Mouse (Mus musculus): ENCODE results near the gene Hist1h3b. TPM values are rescaled to one million over a fixed set of nuclear protein-coding genes. Genes with fewer than 3 reads are reported as not detected.
"Not testable (repeated sequence)": the region's sequence is repeated elsewhere in the genome, so short reads cannot be mapped to it uniquely, and the experiment has no call there.

Gene Hist1h3b
- 10 to 100 TPM; 16.4 to 23.4 TPM for total RNA-seq (2021)
- long read RNA-seq, experiment 1 = 0 reads
- long read RNA-seq, experiment 2, partial matches to known transcripts = 0 of 1 reads
- long read RNA-seq, experiment 2, other reads (novel, unspliced or antisense) = 0 of 1 reads

DNA sequence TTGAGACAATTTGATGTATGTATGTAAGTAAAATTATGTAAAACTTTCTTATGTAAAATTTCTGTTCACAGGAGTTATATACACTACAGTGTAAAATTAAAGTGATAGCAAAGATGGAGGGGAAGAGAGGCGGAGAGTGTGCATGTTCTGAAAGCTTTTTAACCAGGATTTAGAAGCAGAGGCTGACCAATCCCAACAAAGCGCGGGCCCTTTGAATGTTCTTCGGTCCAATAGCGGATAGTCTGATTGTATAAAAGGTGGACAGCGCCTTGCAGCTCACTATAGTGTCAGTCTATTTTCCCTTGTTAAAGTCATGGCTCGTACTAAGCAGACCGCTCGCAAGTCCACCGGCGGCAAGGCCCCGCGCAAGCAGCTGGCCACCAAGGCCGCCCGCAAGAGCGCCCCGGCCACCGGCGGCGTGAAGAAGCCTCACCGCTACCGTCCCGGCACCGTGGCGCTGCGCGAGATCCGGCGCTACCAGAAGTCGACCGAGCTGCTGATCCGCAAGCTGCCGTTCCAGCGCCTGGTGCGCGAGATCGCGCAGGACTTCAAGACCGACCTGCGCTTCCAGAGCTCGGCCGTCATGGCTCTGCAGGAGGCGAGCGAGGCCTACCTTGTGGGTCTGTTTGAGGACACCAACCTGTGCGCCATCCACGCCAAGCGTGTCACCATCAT is at the start of gene Hist1h3b:
Gene Hist1h3b, plus strand, starts transcription at position 201 of the 675 bp plus-strand sequence.
- peak; percentile 72 to 77 for DNase-seq (ENCODE audit: low spot score in 2 of 2)

DNA sequence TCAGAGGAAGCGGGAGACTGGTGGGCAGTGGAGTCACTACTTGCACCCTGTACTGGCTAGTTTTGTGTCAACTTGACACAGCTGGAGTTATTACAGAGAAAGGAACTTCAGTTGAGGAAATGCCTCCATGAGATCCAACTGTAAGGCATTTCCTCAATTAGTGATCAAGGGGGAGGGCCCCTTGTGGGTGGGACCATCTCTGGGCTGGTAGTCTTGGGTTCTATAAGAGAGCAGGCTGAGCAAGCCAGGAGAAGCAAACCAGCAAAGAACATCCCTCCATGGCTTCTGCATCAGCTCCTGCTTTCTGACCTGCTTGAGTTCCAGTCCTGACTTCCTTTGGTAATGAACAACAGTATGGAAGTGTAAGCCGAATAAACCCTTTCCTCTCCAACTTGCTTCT is 49.3 kb upstream of the Hist1h3b start:
- not testable (repeated sequence) for DNase-seq (ENCODE audit: low spot score in 2 of 2)

DNA sequence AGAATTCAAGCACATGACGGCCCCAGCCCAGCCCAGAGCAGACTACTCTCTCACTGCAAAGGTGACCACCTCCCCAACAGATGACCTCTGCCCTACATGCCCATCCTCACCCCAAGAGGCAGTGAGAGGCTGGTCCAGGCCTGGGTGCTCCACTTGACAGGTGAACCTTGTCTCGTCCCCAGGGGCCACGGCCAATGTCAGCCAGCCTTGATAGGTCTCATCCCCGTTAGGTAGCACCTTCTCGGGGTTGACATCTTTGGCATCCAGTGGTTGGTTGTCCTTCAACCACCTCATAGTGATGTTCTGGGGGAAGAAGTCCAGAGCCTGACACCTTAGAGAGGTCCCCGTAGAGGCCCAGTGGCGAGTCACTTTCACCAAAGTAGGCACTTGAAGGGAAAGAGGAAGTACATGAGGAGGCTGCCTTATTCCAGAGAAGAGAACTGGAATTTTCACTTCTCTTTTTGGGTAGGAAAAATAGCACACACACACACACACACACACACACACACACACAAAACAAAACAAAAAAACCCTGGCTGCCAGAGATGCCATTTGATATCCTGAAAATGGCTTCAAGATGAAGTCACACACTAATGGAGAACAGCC is 46.2 kb upstream of the Hist1h3b start:
- no peak for DNase-seq (ENCODE audit: low spot score in 2 of 2)

DNA sequence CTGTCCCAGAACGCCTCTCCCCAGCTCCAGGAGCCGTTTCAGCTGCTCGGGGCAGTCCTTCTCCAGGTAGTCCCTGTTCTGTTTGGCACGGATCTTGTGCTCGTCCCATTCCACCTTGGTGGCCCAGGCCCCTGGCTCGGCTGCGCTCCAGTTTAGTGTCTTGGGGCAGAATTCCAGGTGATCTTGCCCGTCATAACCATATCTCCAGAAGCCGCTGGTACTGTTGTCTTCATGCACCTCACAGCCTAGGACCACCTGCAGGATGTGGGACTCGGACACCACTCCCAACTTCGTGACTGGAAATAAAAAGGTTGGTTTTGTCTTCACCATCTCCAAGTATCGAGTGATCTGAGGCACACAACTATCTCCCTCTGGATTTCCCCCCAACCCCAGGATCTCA is 45.3 kb upstream of the Hist1h3b start:
- DNase-seq (ENCODE audit: low spot score in 2 of 2) = no peak

DNA sequence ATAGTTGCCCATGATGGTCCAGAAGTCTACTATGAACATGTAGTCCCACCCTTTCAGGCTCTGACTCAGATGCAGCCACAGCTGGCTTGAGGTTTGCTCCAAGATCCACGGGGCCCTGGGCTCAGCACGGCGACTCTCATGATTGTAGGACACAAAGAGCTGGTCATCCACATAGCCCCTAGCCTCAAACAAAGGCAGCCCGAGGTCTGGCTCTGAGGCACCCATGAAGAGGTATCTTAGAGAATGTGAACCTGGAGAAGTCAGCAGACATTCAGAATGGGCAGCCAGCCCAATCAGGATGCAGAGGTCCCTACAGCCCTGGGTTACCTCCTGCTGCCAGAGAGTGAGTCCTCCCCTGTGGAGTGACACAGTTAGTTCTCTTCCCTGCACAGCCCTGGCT is 44.0 kb upstream of the Hist1h3b start:
- DNase-seq (ENCODE audit: low spot score in 2 of 2) = no peak

DNA sequence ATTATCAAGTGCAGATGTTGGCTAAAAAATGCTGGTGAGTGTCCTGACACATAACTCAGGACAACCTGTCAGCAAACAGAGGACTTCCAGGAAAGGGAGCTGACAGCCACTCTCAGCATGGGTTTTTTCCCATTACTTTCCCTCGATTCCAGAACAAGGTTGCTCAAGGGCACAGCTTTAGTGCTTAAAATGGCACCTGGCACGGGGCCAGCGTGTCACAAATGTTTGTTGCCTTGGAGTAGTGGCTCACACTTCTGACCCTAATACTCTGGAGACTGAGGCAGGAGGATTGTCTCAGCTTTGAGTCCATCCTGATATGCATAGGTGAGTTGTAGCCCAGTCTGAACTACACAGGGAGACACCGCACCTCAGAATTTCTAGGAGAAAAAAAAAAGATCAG is 43.4 kb upstream of the Hist1h3b start:
- no peak for DNase-seq (ENCODE audit: low spot score in 2 of 2)

DNA sequence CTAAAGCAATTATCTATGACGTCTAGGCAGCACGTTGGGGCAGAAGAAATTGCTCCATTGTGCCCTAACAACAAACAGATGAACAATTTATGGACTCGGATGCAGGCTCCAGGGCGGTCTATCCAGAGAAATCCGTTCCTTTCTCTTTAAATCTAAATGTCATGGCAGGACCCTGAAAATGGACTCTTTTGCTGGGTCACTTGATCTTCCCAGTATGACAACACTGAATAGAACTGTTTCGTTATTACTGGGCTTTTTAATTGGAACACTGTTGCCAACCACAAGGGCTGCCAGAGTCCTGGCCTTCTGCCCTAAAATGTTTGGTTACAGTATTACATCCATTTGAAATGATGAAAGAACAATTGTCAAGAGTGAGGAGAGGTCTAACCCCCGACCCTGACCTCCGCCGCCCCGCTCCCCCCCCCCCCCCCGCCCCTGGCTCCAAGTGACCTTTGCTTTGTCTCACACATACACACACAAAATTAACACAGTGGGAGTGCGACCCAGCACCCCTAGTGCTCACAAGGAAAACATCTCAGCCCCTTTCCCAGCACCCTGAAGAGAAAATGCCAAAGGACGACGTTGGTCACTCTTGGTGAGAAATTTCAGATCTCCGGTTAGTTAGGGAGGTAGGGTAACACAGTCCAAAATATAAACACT is 42.2 kb upstream of the Hist1h3b start:
- DNase-seq (ENCODE audit: low spot score in 2 of 2) = no peak

DNA sequence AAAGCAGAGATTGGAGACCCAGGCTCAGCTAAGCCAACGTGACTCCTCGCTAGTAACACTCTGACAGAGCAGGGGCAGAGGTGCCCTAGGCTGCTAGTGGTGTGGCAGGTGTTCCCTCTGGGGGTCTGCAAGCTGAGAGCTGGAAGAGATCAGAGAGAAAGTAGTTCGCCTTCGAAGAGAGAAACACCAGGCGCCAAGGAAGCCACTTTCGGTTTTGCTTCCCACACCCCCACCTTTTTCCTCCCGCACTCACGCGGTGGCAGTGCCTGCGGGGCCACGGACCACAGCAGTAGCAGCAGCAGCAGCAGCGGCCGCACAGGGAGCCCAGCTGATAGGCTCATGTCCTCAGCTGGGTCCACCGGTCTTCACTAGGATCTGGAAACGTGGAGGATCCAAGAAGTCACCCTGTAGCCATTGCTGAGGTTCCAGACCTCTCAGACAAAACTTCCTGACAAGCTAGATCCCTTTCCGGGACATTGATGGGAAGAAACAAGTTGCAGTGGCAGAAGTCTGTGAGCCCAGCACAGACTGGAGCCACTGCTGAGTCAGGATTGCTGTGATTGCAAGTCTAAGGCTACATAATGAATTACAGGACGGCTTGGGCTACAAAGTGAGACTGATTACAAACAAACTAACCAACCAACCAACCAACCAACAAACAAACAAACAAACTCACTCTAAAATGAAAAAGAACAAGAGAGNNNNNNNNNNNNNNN is 41.5 kb upstream of the Hist1h3b start, which contains the start of gene Hfe:
Gene Hfe, minus strand, starts transcription at position 481 of the 716 bp plus-strand sequence.
- DNase-seq (ENCODE audit: low spot score in 2 of 2) = peak; percentile 53 to 56

DNA sequence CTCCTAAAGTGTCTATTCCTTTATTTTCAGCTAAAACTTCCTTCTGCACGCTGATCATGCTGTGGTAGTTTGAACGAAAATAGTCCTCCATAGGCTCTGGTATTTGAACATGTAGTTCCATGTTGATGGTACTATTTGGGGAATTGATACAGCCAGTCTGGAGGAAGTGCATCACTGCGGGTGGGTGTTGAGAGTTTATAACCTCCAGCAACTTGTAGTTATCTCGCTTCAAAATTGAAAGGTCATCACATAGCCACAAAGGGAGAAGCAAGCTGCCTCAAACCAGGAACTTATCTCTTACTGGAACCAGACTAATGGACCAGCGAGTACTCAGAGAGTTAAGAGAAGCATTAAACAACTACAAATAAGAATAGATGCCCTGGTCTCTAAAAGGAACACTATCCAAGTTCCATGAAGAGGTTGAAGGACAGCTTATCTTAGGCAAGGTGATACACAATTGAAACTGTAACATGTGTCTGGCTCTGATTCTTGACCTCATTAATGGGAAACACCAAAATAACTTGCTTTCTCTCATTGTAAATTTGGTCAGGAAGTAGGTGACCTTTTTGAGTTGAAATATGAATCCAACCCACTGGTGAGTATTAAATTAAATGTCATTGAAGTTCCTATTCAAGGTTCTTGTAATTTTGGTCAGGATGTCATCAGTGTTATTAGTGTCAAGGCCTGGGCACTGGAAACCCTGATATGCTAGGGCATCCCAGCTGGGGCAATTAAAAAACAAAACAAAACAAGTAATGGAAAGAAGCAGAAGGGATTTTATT is 35.6 kb upstream of the Hist1h3b start:
- DNase-seq (ENCODE audit: low spot score in 2 of 2) = no peak

DNA sequence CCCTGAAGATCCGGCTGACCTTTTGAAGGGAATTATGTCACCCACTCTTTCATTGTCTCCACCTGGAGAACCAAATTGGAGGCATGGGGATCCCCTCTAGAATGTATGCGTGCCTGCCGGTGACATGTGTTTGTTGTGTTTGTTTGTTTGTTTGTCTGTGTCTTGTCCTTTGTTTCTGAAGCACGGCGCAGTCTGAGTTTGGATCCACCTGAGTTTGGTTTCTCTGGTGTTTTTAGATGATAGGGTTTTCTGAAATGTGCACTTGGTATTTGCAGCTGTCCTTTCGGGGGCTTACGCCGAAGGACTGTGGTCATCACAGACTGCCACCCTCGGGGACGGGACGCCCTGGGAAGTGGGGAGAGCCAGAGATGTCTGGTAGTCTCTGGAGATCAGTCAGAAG is 34.9 kb upstream of the Hist1h3b start:
- no peak for DNase-seq (ENCODE audit: low spot score in 2 of 2)

DNA sequence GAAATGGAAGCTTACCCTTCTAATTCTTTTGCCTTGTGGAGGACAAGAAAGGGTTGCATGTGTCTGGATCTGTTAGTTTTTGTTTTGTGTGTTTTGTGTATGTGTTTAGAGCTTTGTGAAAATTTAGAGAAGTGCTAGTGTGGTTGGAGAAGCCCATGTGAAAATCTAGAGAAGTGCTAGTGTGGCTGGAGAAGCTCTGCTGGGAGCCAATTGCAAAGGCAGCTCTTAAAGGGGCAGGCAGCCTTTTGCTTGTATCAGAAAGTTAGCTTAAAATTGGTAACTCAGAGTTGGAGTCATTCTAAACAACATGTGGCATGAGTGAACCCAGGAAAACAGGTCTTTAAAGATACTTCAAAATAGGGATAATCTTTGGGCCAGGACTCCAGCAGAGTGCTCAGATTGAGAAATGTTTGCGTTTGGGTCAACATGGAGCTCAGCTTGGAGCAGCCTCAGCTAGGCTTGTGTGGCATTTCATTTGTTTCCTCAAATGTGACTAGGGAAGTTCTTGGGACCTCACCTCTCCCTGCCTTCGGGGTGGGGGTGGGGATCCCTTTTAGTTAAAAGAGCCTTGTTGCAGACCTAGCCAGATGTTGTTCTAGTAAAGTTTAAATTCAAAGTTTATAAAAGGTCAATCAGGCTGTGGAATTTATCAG is 34.3 kb upstream of the Hist1h3b start:
- DNase-seq (ENCODE audit: low spot score in 2 of 2) = not testable (repeated sequence)

DNA sequence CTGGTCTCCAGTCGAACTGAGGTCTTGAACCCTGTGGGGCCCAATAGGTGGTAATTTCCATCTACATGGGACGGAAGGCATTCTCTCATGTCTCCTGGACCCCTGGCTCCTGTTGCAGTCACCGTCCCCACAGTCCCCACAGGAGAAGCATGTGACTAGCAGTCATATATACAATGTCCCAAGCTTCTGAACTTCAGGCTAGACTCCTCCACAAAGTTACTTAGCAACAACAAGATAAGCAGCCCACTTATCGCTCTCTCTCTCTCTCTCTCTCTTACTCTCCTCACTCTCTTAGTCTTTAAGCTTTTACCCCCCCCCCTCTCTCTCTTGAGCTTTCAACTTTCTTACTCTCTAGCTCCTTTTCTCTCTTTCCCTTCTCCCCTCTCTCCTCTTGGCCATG is 27.8 kb upstream of the Hist1h3b start:
- no peak for DNase-seq (ENCODE audit: low spot score in 2 of 2)

DNA sequence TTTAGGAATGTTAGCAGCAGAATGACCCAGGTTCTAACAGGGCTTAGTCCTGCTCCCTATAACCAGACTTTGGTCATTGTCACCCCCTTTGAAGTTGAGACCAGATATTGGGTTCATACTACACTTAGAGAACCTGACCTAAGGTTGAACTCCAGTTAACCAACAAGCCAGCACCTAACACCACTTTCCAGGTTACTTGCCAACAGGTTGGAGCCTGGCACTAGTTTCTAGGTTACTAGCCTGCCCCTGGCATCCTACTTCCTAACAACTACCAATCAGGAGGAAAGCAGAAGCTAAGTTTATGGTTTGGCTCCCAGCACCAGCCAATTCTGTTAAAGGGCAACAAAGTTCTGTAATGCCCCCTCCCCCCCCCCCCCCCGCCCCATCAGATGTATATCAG is 26.9 kb upstream of the Hist1h3b start:
- DNase-seq (ENCODE audit: low spot score in 2 of 2) = no peak

DNA sequence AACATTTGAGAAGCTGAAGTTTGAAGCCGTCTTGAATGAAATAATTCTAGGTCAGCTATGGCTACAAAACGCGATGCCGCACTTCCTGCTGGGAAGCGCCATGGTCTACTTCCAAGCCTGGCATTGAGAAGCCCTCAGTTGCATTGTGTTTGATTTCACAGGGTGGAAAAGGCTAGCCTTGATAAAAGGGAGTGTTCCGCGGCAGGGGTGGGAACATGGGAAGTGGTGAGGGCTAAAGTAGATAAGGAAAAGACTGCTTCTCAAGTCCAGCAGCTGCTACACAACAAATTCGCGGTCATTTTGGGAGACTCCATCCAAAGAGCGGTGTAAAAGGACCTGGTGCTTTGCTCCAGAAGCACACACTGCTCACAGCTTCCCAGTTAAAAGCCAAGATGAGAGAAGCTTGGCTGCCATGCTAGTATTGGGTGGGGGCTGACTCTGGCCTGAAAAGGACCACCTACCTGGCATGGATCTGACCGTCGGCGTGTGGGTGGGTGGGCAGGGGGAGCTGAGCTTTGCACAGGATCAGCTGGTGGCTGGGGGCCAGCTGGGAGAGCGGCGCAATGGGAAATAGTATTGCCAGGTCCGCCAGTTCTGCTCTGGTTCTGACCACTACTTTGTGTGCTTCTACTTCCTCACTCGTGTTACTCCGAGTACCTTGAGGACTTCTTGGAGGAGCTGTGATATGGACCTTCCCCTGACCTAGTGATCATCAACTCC is 23.4 kb upstream of the Hist1h3b start:
- no peak for DNase-seq (ENCODE audit: low spot score in 2 of 2)

DNA sequence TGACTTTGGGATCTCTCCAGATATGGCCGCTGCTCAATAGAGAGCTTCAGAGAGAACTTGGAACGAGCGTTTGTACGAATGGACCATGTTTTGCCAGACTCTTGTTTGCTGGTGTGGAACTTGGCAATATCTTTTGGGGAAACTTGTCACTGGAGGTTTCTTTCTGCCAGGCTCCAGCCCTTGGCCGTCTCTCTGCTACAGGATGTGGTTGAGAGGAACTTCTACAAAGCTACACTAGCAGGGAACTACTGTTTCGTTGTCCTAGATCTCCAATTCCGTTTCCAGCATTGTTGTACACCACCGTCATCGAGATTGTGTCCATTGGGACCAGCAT is 22.9 kb upstream of the Hist1h3b start:
- DNase-seq (ENCODE audit: low spot score in 2 of 2) = no peak

DNA sequence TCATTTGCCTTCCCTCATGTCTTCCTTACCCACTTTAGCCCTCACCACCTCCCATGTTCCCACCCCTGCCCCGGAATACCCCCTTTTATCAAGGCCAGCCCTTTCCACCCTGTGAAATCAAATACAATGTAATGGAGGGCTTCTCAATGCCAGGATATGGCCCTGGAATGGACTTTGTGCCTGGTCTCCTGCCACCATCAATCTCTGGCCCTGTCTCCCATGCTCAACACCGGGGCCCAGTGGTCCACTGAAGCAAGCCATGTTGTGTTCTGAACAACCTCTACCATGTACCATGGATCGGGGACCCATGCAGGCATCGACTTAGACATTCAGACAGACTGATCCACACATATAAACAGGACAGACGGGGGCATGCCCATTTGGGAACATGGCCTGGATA is 22.4 kb upstream of the Hist1h3b start:
- DNase-seq (ENCODE audit: low spot score in 2 of 2) = no peak

DNA sequence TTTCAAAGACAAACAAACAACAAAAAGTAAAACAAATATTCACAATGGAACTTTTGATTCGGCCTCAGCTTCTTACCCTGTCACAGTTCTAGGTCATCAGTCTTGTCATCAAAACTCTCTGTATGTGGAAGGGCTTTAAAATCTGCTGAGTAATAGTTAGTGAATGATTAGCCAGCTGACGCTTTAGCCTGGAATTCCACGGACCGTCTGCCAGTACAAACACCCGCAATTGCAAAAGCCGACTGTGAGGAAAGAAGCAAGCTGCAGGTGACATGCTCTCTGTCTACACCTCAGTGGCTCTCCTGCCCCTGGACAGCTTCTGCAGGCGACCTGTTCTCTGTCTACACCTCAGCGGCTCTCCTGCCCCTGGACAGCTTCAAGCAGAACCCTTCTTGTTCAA is 21.6 kb upstream of the Hist1h3b start:
- no peak for DNase-seq (ENCODE audit: low spot score in 2 of 2)

DNA sequence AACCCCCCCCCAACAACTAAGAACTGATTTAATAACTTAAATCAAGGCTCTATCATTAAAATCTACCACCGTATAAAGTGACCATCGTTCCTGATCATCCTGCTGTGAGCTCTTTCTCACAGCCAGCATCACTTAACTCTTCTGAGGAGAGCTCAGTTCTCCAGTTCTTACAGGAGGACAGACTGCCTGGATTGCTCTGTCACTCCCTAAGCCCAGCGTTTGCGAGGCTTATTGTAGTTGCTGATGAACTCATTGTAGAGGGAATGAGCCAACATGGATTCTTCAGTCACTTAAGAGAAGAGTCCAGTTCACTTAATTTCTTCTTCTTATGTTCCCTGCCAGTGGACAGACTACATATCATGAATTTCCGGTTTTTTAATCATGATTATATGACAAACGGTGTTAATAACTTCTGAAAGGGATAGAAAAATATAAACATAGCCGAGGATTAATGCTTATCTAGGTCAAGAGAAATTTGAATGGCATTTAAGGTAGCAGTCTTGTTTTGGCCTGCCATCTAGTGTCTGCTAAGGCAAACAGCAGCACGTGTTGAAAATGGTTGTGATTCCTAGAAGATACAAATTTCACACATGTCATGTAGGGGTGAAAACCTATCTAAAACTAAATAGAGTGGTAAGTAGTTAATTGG is 19.8 kb upstream of the Hist1h3b start:
- no peak for DNase-seq (ENCODE audit: low spot score in 2 of 2)

DNA sequence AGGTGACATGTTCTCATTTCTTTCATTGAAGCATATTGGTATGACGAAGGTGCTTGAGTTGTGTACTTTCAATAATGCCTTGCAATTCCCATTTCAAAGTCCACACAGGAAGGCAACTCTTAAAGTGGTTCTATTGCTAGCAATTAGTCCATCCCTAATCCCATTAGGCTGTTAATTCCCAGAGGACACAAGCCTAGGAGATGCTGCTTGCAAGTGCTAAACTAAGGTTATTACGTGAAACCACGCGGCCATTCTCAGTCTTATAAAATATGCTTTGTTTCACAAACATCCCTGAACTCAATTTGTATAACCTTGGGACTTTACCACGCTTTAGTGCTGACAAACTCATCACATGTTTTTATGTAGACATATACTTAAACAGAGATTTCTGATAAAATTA is 15.0 kb upstream of the Hist1h3b start:
- DNase-seq (ENCODE audit: low spot score in 2 of 2) = no peak
